Mouse (Mus musculus): ENCODE results near the gene Tns4. TPM values are rescaled to one million over a fixed set of nuclear protein-coding genes. Genes with fewer than 3 reads are reported as not detected.

Gene Tns4
- polyA plus RNA-seq, 1 experiment: not detected

GRCm38 (mm10) chr11:99105981-99106726, 17.0 kb upstream of the Tns4 start:
- H3K27ac ChIP-seq (replicated peaks; ENCODE audit: low read depth, low read length): no peak overlapping the region
- peaks cover 3% of the 10 kb centered on the region for H3K4me1 ChIP-seq (ENCODE audit: control insufficient read depth, insufficient read depth, insufficient read length, low read length)
- H3K4me3 ChIP-seq (ENCODE audit: insufficient read depth, low read depth, low read length): no peak overlapping the region

- no peak overlapping the region for H3K4me3 ChIP-seq (ENCODE audit: insufficient read depth, low read depth, low read length)
- H3K27ac ChIP-seq (replicated peaks; ENCODE audit: low read depth, low read length): no peak overlapping the region
- H3K4me1 ChIP-seq (ENCODE audit: control insufficient read depth, insufficient read depth, insufficient read length, low read length): peaks cover 6% of the 10 kb centered on the region
Measured at GRCm38 (mm10) chr11:99104609-99105410, 15.7 kb upstream of the Tns4 start.

- peaks cover 8% of the 10 kb centered on the region for H3K4me1 ChIP-seq (ENCODE audit: control insufficient read depth, insufficient read depth, insufficient read length, low read length)
- peak overlapping the region; percentile 62 for H3K27ac ChIP-seq (replicated peaks; ENCODE audit: low read depth, low read length)
- H3K4me3 ChIP-seq (ENCODE audit: insufficient read depth, low read depth, low read length): no peak overlapping the region
Measured at GRCm38 (mm10) chr11:99102575-99103270, 13.6 kb upstream of the Tns4 start.

GRCm38 (mm10) chr11:99101693-99102092, 12.6 kb upstream of the Tns4 start:
- no peak overlapping the region for H3K4me3 ChIP-seq (ENCODE audit: insufficient read depth, low read depth, low read length)
- peaks cover 8% of the 10 kb centered on the region for H3K4me1 ChIP-seq (ENCODE audit: control insufficient read depth, insufficient read depth, insufficient read length, low read length)
- H3K27ac ChIP-seq (replicated peaks; ENCODE audit: low read depth, low read length): no peak overlapping the region

GRCm38 (mm10) chr11:99100215-99100614, 11.1 kb upstream of the Tns4 start:
- no peak overlapping the region for H3K4me3 ChIP-seq (ENCODE audit: insufficient read depth, low read depth, low read length)
- H3K4me1 ChIP-seq (ENCODE audit: control insufficient read depth, insufficient read depth, insufficient read length, low read length): peaks cover 8% of the 10 kb centered on the region
- H3K27ac ChIP-seq (replicated peaks; ENCODE audit: low read depth, low read length): no peak overlapping the region

GRCm38 (mm10) chr11:99099516-99099915, 10.4 kb upstream of the Tns4 start:
- Histone ChIP-seq H3K27ac (replicated peaks; ENCODE audit: low read depth, low read length) (no peak overlapping the region), H3K4me3 (ENCODE audit: insufficient read depth, low read depth, low read length) (no peak overlapping the region), H3K4me1 (ENCODE audit: control insufficient read depth, insufficient read depth, insufficient read length, low read length) (peaks cover 8% of the 10 kb centered on the region)

- Histone ChIP-seq H3K4me1 (ENCODE audit: control insufficient read depth, insufficient read depth, insufficient read length, low read length) (peaks cover 8% of the 10 kb centered on the region), H3K4me3 (ENCODE audit: insufficient read depth, low read depth, low read length) (no peak overlapping the region), H3K27ac (replicated peaks; ENCODE audit: low read depth, low read length) (no peak overlapping the region)
Measured at GRCm38 (mm10) chr11:99098924-99099323, 9.8 kb upstream of the Tns4 start.

- Histone ChIP-seq H3K4me1 (ENCODE audit: control insufficient read depth, insufficient read depth, insufficient read length, low read length) (peaks cover 5% of the 10 kb centered on the region; the same call in 1 of the 2 replicates), H3K27ac (replicated peaks; ENCODE audit: low read depth, low read length) (no peak overlapping the region), H3K4me3 (ENCODE audit: insufficient read depth, low read depth, low read length) (no peak overlapping the region)
Measured at GRCm38 (mm10) chr11:99096996-99097774, 8.1 kb upstream of the Tns4 start.

- no peak overlapping the region for H3K27ac ChIP-seq (replicated peaks; ENCODE audit: low read depth, low read length)
- no peak overlapping the region for H3K4me3 ChIP-seq (ENCODE audit: insufficient read depth, low read depth, low read length)
- H3K4me1 ChIP-seq (ENCODE audit: control insufficient read depth, insufficient read depth, insufficient read length, low read length): peaks cover 5% of the 10 kb centered on the region; the same call in 1 of the 2 replicates
Measured at GRCm38 (mm10) chr11:99096417-99096816, 7.3 kb upstream of the Tns4 start.

- Histone ChIP-seq H3K4me1 (ENCODE audit: control insufficient read depth, insufficient read depth, insufficient read length, low read length) (peaks cover 5% of the 10 kb centered on the region; the same call in 1 of the 2 replicates), H3K27ac (replicated peaks; ENCODE audit: low read depth, low read length) (no peak overlapping the region), H3K4me3 (ENCODE audit: insufficient read depth, low read depth, low read length) (no peak overlapping the region)
Measured at GRCm38 (mm10) chr11:99095759-99096158, 6.7 kb upstream of the Tns4 start.

- H3K27ac ChIP-seq (replicated peaks; ENCODE audit: low read depth, low read length): no peak overlapping the region
- H3K4me1 ChIP-seq (ENCODE audit: control insufficient read depth, insufficient read depth, insufficient read length, low read length): peaks cover 5% of the 10 kb centered on the region; the same call in 1 of the 2 replicates
- H3K4me3 ChIP-seq (ENCODE audit: insufficient read depth, low read depth, low read length): no peak overlapping the region
Measured at GRCm38 (mm10) chr11:99094911-99095676, 6.0 kb upstream of the Tns4 start.

GRCm38 (mm10) chr11:99093740-99094139, 4.6 kb upstream of the Tns4 start:
- H3K27ac ChIP-seq (replicated peaks; ENCODE audit: low read depth, low read length): no peak overlapping the region
- H3K4me3 ChIP-seq (ENCODE audit: insufficient read depth, low read depth, low read length): no peak overlapping the region
- H3K4me1 ChIP-seq (ENCODE audit: control insufficient read depth, insufficient read depth, insufficient read length, low read length): no peaks in the 10 kb centered on the region

GRCm38 (mm10) chr11:99091666-99092065, 2.6 kb upstream of the Tns4 start:
- H3K4me1 ChIP-seq (ENCODE audit: control insufficient read depth, insufficient read depth, insufficient read length, low read length): no peaks in the 10 kb centered on the region
- no peak overlapping the region for H3K4me3 ChIP-seq (ENCODE audit: insufficient read depth, low read depth, low read length)
- no peak overlapping the region for H3K27ac ChIP-seq (replicated peaks; ENCODE audit: low read depth, low read length)

- no peaks in the 10 kb centered on the region for H3K4me1 ChIP-seq (ENCODE audit: control insufficient read depth, insufficient read depth, insufficient read length, low read length)
- no peak overlapping the region for H3K27ac ChIP-seq (replicated peaks; ENCODE audit: low read depth, low read length)
- H3K4me3 ChIP-seq (ENCODE audit: insufficient read depth, low read depth, low read length): no peak overlapping the region
Measured at GRCm38 (mm10) chr11:99090391-99090790, 1.3 kb upstream of the Tns4 start.
